Mouse (Mus musculus): ENCODE measurements around the gene Tmem189.
"Not testable (repeated sequence)": the region's sequence is repeated elsewhere in the genome, so short reads cannot be mapped to it uniquely, and the experiment has no call there.

The Tmem189 gene

GRCm38 (mm10) chr2:167621255-167622087 lies 68.2 kb downstream of the Tmem189 start:
- DNase-seq = no peak

- no peak for DNase-seq
These were observed 72.2 kb downstream of the Tmem189 start for GRCm38 (mm10) chr2:167617472-167617871.

- no peak for DNase-seq
These were observed 72.6 kb downstream of the Tmem189 start for GRCm38 (mm10) chr2:167617034-167617433.

- not testable (repeated sequence) for DNase-seq
These were observed 76.3 kb downstream of the Tmem189 start for GRCm38 (mm10) chr2:167613335-167613734.

- no peak for DNase-seq
These were observed 77.5 kb downstream of the Tmem189 start for GRCm38 (mm10) chr2:167612122-167612521.

GRCm38 (mm10) chr2:167611287-167611686 lies 78.3 kb downstream of the Tmem189 start:
- DNase-seq = no peak

GRCm38 (mm10) chr2:167606745-167607123 lies 82.9 kb downstream of the Tmem189 start:
- DNase-seq = no peak

- DNase-seq = no peak
These were observed 83.5 kb downstream of the Tmem189 start for GRCm38 (mm10) chr2:167605817-167606744.

- peak; percentile 92 to 97 for DNase-seq
These were observed 84.3 kb downstream of the Tmem189 start for GRCm38 (mm10) chr2:167605178-167605794.

- peak in 1 of 2 experiments; percentile 48 for DNase-seq
These were observed 86.6 kb downstream of the Tmem189 start for GRCm38 (mm10) chr2:167602978-167603377.

- DNase-seq = no peak
These were observed 87.3 kb downstream of the Tmem189 start for GRCm38 (mm10) chr2:167602364-167602763.

- DNase-seq = no peak
These were observed 89.1 kb downstream of the Tmem189 start for GRCm38 (mm10) chr2:167600481-167600995.

- no peak for DNase-seq
These were observed 89.7 kb downstream of the Tmem189 start for GRCm38 (mm10) chr2:167599917-167600316.

GRCm38 (mm10) chr2:167599195-167599594 lies 90.4 kb downstream of the Tmem189 start:
- no peak for DNase-seq

- peak in 1 of 2 experiments; percentile 44 for DNase-seq
These were observed 92.0 kb downstream of the Tmem189 start for GRCm38 (mm10) chr2:167597492-167598186.

GRCm38 (mm10) chr2:167596726-167597491 lies 92.7 kb downstream of the Tmem189 start:
- DNase-seq = no peak

GRCm38 (mm10) chr2:167596262-167596661 lies 93.4 kb downstream of the Tmem189 start:
- DNase-seq = no peak

- DNase-seq = peak in 1 of 2 experiments; percentile 47
These were observed 93.9 kb downstream of the Tmem189 start for GRCm38 (mm10) chr2:167595761-167596171.

- DNase-seq = peak; percentile 88 to 92
These were observed 95.1 kb downstream of the Tmem189 start for GRCm38 (mm10) chr2:167594444-167594934.

- DNase-seq = no peak
These were observed 95.9 kb downstream of the Tmem189 start for GRCm38 (mm10) chr2:167593551-167594250.

All from kidney, postnatal 36 days (tissue).